Mouse (Mus musculus): ENCODE results near the gene Zfhx3.

Gene Zfhx3

DNA sequence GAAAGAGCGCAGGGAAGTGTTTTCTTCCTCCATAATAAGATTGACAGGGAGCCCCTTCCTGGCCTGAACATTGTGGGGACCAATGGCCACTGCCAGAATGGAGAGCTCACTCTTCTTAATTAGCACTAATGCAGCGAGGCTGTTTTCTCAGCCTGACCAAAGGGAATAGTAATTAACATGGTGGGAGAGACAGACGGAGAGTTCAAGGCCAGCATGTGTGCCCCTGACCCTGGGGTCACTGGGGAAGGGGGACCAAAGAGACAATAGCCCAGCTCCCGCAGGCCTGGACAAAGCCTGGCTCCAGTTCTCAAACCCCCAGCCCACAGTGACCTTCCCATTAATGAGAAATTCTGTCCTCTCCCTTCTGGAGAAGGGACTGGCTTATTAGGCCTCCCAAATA lies 419.0 kb downstream of the Zfhx3 start:
- no peak for DNase-seq (ENCODE audit: low spot score)

DNA sequence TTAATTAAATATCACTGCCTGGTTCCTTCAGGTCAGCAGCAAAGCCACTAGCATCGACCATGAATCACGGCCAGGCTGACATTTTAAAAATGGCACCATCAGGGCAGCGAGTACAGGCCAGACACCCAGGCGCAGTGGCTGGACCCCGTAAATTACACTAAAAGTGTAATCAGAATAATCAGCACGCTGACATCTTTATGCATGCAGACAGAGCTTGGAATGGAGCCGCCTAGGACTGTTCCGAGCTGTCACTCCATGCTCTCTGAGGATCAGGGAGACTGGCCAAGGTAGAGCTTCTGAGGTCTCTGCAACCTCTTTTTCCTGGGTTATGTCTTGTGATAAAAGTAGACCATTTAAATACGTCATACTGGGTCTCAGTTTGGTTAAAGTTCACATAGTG lies 420.0 kb downstream of the Zfhx3 start:
- no peak for DNase-seq (ENCODE audit: low spot score)

DNA sequence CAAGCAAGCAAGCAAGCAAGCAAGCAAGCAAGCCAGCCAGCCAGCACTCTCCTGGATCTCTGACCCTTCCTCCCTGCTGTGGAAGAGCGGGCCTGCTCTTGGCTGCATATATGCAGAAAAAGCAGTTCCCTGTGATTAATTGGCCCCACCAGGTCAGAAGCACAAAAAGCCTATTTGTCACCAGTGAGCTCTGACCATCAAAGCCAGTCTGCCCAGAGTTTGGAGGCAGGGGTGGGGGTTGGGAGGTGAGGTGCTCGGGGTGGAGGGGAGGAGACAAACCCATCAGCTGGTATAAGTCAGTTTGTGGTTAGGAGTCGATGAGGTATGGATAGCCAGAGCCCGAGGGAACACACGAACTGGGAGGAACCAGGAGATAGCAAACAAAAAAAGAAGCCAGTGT lies 421.0 kb downstream of the Zfhx3 start:
- DNase-seq (ENCODE audit: low spot score) = no peak

DNA sequence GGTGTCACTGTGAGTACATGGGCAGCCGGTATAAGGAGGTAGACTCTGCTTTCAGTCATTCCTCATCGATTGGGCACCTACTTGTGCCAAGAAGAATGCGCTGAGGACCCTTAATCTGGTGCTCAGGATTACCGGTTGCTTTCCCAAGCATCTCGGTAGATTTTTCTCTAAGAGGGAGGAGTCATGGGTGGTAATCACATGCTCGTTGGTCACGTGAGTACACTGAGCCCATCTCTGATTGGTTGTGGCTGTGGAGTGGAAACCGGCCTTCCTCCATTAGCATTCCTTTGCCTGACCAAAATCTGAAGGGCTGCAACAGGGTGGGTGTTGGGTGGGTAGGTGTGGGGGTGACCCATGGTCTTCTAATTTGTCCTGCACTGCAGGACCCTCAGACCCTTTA lies 421.4 kb downstream of the Zfhx3 start:
- DNase-seq (ENCODE audit: low spot score) = no peak

DNA sequence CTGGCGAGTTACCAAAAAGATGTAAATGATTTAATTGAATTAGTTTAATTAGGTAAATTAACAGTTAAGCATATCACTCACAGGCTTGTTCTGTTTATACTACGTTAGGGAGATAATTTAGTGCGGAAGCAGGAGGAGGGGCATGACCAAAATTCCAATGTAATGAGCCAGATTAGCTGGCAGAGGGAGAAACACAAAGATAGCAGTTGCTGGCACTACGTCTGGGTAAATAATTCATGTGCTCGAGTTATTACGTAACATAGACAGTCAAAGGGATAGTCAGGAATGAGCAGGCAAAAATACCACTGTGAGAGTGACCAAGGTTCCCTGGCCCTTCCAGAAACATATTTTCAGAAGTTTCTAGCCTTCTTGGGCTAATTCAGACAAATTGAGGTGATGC lies 426.6 kb downstream of the Zfhx3 start:
- DNase-seq (ENCODE audit: low spot score) = peak; percentile 34

DNA sequence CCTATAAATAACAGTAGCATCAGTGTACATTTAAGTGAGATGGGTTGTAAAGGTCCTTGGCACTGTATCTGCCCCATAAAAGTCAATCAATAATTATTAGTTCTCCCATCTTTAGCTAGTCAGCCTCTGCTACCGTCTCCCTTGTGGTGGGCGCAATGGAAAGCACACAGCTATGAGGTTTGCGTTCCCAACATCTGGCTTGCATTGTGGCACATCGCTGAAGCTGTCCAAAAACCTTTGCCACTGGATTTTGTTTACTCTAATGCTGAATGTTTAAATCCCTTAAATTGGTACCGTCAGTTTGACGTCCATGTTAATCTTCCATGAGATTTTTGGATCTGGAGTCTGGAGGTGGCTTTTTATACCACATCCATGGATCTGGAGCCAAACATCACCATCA lies 428.3 kb downstream of the Zfhx3 start:
- DNase-seq (ENCODE audit: low spot score) = no peak

DNA sequence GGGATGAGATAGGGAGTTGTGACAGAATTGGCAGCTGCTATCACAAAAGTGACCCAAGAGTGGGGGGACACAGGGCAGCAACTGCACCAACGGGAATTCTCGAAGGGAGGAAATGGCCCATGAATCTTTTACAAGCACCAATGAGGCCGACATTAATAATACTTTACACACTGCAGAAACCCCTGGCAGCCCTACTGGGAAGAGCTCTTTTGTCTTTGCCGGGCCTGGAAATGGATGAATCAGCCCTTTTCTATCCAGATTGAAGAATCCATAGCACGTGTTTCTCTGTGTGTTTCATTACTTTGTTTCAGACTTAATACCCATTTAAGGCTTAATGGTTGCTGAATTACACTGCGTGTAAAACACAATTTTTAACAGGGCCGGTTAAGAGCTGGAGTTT lies 430.6 kb downstream of the Zfhx3 start:
- DNase-seq (ENCODE audit: low spot score) = no peak

DNA sequence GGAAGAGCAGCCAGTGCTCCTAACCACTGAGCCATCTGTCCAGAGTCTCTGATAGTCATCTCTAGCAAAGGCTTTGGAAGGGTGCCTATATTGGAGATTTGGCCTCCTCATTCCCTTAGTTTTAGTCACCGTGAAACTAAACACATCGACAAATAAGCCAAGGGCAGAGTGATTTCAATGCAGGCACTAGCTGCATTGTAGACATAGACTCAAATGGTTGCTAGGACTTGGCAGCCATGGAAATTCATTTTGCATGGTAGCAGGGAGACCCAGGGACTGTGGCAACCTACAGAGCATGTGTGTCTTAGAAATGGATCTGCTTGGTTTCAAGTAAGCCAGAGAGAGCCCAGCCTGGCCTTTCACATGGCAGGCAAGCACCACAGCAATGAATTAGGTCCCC lies 435.6 kb downstream of the Zfhx3 start:
- DNase-seq (ENCODE audit: low spot score) = no peak

DNA sequence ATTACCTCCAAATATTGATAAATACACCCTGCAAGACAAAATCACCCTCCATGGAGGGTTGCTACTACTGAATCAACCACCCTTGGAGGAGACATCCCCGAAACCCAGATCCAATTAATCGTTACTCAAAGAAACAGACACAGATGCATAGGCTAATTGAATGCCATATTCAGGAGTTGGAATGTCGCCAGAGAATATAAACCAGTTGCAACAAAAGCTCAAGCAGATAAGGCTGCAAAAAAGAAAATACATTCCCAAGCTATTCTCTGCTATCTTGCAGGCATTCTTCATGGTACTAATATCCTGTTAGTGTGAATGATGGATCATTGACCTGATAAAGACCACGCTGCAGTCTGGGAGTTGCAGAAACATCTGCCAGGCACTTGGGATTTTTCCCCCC lies 440.7 kb downstream of the Zfhx3 start:
- DNase-seq (ENCODE audit: low spot score) = no peak

DNA sequence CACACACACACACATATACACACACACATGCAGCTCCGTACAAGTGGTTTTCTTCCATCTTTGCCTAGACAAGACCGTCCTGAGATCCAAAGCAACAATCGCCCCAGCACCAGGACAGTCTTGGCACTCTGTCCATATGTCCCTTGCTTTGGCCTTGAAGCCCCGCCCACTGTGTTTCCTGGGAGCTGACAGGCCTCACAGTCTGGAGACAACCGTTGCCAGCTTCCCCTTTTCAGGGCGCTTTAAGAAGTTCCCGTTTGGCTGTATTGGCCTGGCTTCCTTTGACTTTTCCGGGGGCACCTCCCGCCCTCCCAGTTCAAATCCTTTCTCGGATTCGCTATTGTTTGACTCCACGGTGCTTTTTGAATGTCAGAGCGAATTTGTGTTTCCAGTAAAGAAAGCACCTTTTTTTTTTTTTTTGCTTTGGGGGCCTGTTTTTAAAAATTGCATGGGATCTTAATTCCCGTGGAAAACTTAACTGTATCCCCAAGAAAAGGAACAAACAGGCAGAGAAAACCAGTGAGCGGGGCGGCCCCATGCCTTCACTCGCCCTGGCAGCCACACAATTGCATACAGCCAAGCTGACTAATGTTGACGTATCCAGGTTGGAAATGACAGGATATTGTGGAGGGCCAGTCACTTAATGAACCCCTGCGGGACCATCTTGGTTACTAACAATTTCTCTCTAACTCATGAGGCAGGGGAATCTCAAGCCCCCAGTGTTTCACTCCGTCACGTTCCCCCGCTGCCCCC lies 444.9 kb downstream of the Zfhx3 start:
- no peak for DNase-seq (ENCODE audit: low spot score)

DNA sequence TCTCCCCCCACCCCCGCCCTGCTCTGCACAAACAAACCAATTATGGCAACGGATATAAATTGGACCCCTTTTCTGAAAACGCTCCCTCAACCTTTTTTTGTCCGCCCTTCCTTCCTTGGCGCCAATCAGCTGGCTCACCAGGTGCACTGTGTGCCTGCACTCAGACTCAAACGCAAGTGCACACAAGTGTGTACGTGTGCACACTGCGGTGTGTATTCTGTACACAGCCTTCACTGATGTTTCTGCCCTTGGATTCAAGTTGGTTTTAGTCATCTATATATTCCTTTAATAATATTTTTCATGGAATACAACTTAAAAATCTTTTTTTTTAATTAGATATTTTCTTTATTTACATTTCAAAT lies 445.4 kb downstream of the Zfhx3 start:
- no peak for DNase-seq (ENCODE audit: low spot score)

DNA sequence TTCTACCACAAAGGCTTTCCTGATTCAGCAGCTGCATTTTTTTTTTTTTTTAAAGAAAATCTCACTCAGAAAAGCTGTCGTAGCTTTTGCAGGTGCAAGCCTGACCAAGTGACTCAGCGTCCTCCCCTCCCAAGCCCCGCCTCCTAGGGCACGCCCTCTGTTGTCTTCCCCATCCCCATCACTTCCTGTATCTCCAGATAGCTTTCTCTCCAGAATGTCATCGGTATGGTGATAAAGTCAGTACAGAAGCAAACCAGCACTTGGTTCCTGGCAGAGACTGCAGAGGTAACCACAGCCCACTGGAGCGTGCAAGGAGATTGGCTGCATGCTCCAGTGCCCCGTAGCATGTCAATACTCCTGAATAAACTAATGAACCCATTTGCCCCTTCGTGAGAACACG lies 450.5 kb downstream of the Zfhx3 start:
- DNase-seq (ENCODE audit: low spot score) = no peak

DNA sequence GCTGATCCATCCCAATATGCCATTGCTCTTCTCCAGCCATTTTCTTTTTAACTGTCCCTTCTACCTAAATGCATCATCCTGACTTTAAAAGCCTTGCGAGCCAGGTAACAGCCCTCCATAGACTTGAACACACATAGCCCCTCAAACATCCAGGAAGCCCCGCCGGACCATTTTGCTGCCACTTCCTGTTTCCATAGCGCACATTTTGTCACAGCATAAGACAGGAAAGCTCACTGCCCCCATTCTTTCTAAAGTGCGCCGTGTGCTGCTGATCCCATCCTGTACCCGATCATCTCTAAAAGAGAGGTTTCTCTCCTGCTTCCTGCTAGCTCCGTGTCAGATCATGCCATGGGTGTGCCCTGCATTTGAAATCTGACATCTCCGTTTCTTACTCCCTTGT lies 459.7 kb downstream of the Zfhx3 start:
- DNase-seq (ENCODE audit: low spot score) = no peak

DNA sequence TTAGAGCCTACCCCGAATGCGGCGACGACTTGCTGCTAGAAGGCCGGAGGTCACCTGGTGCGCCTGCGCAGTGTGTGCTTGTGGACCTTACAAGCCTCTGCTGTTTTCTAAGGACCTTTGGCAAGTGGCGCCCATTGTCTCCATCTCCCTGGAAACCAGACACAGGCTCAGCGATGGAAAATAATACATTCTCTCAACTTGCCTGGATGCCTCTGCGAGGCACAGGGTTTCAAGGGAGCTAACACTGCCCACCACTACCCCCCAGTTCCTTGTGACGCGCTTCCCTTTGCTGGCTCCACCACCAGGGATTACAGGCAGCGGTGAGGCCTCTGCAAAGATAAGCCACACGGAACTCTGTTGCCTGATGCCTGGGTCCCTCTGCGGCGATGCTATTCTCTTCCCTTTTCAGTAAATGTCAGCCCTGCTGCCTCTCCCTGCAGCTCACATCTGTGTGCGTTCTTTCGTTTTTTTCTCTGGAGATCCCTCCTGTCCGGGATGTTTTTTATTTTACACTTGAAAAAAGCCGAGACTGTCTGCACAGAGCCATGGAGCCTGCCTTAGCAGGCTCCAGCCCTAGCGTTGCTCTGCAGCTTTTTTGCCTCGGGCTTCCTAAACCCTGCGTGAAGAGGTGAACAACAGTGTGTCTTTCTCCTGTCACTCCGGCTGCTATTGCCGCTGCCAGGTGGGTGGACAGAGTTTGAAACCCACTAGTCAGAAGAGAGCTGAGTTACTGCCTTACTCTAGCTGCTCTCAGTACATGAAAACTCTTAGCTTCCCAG lies 464.5 kb downstream of the Zfhx3 start:
- DNase-seq (ENCODE audit: low spot score) = no peak

DNA sequence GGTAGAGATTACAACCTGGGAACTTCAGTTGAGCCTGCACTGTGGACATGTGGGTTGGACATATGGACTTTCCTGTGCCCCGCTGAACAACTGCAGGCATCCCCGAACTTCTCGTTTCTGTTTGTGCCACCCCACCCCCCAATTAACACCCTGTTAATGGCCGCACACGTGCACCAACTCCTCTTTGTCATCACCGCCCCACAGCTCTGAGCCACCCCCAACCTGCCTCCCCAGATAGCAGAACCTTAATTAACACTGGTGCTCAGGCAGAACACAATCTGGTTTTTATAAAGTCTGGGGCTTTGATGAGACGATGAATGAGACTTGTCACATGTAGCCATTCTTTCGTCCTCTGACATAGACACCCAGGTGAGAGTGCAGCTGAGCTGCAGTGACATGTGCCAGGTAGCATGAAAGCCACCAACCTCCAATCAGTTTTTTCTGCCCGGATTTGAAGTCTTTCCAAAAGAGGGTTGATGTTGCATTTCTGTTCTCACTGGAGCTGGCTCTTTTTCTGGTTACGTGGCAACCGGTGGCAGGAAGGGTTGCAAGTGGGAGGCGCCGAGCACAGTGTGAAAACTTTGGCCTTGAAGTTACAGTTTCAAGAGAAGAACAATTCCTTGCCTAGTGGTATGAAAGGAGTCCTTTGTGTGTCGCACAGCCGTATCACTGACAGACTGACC lies 476.9 kb downstream of the Zfhx3 start:
- no peak for DNase-seq (ENCODE audit: low spot score)

DNA sequence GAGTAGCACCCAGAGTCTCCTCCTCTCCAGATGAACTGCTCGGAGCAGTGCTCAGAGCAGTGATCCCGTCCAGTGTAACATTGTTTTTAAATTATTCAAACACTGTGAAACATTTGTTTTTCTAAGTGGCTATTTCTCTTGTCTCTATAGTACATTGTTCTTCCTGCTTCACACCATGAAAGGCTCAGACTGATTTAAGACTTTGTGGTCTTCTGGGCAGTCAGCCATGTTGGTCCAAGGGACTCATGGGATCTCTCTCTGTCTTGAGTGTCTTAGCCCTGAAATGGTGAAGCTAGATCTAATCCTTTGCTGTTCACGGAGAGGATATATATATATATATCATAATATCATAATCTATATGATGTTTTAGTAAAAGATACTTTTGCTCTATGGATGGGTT lies 480.1 kb downstream of the Zfhx3 start:
- no peak for DNase-seq (ENCODE audit: low spot score)

DNA sequence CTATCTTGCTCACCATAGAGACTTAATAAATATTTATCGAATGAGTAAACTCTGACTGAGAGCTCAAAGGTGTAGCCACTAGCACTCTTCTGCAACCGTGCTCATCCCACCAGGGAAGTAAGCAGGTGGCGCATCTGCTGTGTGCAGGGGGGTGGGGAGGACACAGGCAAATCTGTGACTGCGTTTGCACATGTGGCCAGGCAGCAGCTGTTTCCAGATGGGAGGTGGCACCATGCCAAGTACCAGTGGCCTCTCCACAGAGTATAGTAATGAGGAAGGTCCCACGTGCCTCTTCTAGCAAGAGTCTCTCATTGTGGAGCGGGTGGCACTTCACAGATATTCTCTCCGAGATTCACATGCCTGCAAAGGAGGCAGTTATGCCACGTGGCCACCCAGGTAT lies 481.9 kb downstream of the Zfhx3 start:
- DNase-seq (ENCODE audit: low spot score) = no peak

DNA sequence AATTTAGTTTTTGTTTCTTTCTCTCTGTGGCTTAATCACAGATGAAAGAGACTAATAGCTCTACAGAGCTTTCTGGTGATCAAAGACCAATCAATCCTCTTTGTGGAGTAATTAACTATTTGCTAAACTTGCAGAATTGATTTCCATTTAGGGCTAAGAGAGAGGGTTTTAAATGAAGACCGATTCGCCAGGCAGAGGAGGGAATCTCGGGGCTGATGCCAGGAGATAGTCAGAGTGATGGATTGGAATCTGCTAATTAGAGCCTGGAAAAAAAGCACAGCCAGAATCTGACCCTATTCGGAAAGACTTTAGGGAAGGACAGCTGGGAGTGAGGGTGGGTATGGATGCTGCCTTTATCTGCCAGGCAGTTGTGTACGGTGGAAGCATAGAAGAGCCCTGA lies 490.9 kb downstream of the Zfhx3 start:
- DNase-seq (ENCODE audit: low spot score) = no peak

DNA sequence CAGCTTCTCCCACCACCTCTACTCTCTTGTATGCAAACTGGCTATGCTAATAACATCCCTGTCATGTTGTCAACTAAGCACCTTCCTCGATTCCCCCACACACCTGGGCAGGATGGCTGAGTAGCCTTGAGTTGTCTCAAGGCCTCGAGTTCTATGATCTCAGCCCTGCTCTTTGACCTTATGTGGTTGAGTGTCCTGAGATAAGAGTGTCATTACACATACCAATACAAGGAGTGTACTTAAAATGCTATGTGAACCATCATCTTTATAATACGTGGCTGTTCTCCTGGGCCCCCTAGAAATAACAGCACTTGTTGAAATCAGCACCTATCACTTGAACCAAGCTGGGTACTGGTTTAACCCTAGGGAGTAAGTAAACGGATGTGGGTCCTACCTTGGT lies 492.1 kb downstream of the Zfhx3 start:
- no peak for DNase-seq (ENCODE audit: low spot score)

DNA sequence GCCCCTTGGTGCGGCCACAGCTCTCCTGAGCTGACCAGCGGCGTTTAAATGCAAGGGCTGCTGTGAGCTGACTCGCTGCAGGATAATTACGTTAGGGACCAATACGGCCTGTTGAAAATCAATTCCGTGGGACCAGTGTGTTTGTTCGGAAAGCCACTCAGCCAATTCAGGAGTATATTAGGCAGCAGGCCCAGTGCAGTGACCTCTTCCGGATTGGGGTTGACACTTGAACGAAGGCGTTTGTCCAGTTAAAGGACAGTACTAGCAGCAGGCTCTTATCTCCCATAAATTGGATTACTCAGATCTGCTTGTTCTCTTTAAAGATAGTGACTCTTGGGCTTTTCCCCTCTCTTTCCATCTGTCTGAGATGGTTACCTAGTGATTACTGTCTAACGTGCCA lies 493.9 kb downstream of the Zfhx3 start:
- no peak for DNase-seq (ENCODE audit: low spot score)

DNA sequence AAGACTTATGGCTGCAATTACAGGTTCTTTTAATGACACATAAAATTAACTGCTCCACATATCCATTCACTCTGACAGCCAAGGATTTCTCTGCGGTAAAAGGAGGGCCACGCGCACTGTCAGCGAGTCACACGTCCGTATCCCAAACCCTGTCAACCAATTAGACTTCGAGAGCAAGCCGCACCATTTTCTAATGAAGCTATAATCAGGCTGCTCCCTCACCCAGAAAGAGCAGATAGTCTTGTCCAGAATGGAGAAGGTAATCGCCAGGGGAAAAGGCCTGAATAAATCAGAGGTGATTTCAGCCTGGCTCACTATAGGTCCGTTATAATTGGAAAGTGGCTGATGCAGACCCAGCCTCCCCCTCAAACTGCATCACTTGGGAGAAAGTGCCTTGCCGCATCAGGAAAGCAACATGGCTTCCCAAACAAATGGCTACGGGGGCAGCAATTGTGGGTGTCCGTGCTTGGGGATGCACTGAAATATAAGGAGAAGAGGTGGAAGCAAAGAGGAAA lies 494.9 kb downstream of the Zfhx3 start:
- DNase-seq (ENCODE audit: low spot score) = no peak

DNA sequence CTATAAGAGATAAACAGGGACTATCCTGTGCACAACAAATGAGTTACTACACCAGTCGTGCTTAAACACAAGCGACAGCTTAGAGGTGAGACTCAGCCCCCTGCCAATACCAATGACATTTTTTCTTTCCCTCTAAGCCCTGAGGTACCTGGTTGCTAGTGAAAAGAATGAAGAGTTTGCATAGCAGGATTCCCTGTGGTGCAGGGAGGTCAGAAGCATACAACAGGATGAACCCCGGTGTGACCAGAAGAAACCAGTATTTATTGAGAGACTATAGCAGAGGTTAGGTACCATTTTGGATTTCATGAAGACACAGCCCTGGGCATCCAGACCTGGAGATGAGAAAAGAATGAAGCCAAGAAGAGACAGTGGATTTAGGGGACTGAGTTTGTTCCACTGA lies 498.0 kb downstream of the Zfhx3 start:
- no peak for DNase-seq (ENCODE audit: low spot score)

DNA sequence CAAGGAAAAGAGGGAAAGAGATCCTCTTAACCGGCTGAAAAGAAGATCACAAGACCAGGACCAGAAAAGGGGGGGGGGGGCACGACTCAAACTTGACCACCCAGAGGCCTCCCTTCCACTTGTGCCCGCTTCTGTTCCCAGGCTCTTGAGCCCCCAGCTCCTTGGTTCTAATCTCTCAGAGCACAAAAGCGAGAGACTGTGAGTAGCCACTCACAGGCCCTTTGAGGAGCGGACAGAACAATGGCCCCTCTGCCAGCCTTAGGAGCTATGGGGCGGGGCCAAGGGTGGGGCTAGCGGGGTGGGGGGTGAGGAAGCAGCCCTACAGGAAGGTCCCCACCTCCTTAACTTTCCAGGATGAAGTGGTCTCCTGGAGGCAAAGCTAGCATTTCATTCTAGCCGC lies 508.4 kb downstream of the Zfhx3 start:
- DNase-seq (ENCODE audit: low spot score) = no peak

Measured in adipocyte (in vitro differentiated cells).